In genomic region chr4:152087211-152088081, GRCm38 (mm10) we compare ENCODE assay signal across 8 mouse cellular contexts. TPM values are rescaled to one million over a fixed set of nuclear protein-coding genes. Genes with fewer than 3 reads are reported as not detected.
DNase-seq lines count a peak whose midpoint lies in the region; ATAC-seq and TF ChIP-seq lines count a peak whose summit lies in the region.

No protein-coding gene starts in this region.

- no peak for DNase-seq in CH12.LX (ENCODE audit: extremely low read depth)
- no peak for DNase-seq in cerebellum, adult 11-12 months
- no peak for DNase-seq in natural killer cell, adult 2 months (ENCODE audit: low spot score in 2 of 2)
- no peak for DNase-seq in left cerebral cortex, adult 11 months (ENCODE audit: low spot score)

- H3K79me2 ChIP-seq in CH12.LX (replicated peaks; ENCODE audit: control insufficient read depth, extremely low read depth, insufficient read depth, poor library complexity, severe bottlenecking), result no peaks in the 10 kb centered on the region

- no peak for ATAC-seq in erythroblast, adult 5-6 weeks (replicated peaks; ENCODE audit: low FRiP score, poor library complexity, severe bottlenecking)
- no peak for ATAC-seq in heart, embryonic 15.5 days (replicated peaks; ENCODE audit: insufficient number of reproducible peaks, insufficient read depth, low FRiP score, low read depth)
- peak; percentile 79 for ATAC-seq in megakaryocyte, adult 5-6 weeks (ENCODE audit: poor library complexity, severe bottlenecking)

- no peak for TF ChIP-seq CTCF in CH12.LX (conservative IDR thresholded peaks at IDR 0.05 in 1 of 2, IDR thresholded peaks at IDR 0.05 in 1 of 2; ENCODE audit: low read depth in 2 of 2, low read length in 2 of 2)

- peaks cover 6% of the 10 kb centered on the region for H3K9me3 ChIP-seq in erythroblast, embryonic 14.5 days (ENCODE audit: control insufficient read depth, low read length)
- peaks cover 6% of the 10 kb centered on the region for H3K9me3 ChIP-seq in CH12.LX (replicated peaks; ENCODE audit: low read length)
- H3K9me3 ChIP-seq in heart, embryonic 15.5 days (replicated peaks), result no peaks in the 10 kb centered on the region

- peaks cover 74% of the 10 kb centered on the region for H3K4me1 ChIP-seq in erythroblast, embryonic 14.5 days (ENCODE audit: control insufficient read depth)
- peaks cover 10% of the 10 kb centered on the region in 2 experiments for H3K4me1 ChIP-seq in CH12.LX (ENCODE audit: control insufficient read depth in 1 of 2, insufficient read depth in 2 of 2)
- H3K4me1 ChIP-seq in heart, embryonic 15.5 days (replicated peaks), result peaks cover 31% of the 10 kb centered on the region

- peak overlapping the region; percentile 93 for H3K4me2 ChIP-seq in CH12.LX (ENCODE audit: insufficient read depth, low read depth, poor library complexity, severe bottlenecking)
- H3K4me2 ChIP-seq in heart, embryonic 15.5 days, result peak overlapping the region; percentile 84

- TF ChIP-seq RAD21 in CH12.LX (IDR thresholded peaks at IDR 0.05; ENCODE audit: low read depth, low read length), result no peak

- peaks cover 41% of the 10 kb centered on the region for H3K36me3 ChIP-seq in erythroblast, embryonic 14.5 days (ENCODE audit: control insufficient read depth)
- no peaks in the 10 kb centered on the region for H3K36me3 ChIP-seq in CH12.LX (replicated peaks in 1 of 2; ENCODE audit: control insufficient read depth in 1 of 2, insufficient read depth in 1 of 2, low read length in 1 of 2)
- no peaks in the 10 kb centered on the region for H3K36me3 ChIP-seq in heart, embryonic 15.5 days

- 5% methylated on average over 12 of the region's 12 CpGs for WGBS in heart, embryonic 15.5 days

- peaks cover 18% of the 10 kb centered on the region for H3K27me3 ChIP-seq in erythroblast, embryonic 14.5 days (ENCODE audit: control insufficient read depth)
- peaks cover 86% of the 10 kb centered on the region for H3K27me3 ChIP-seq in CH12.LX (replicated peaks)
- H3K27me3 ChIP-seq in heart, embryonic 15.5 days, result no peaks in the 10 kb centered on the region

- in situ Hi-C loops in CH12.LX (cut with MboI; ENCODE audit: low pct_ligation_motif_present, low pct_unique_long_range_greater_than_20kb, low sequenced_read_pairs), result no loop called here

- H3K9ac ChIP-seq in CH12.LX (ENCODE audit: insufficient read depth, low read depth), result peak overlapping the region; percentile 66
- peak overlapping the region; percentile 91 for H3K9ac ChIP-seq in heart, embryonic 15.5 days

- H3K4me3 ChIP-seq in erythroblast, embryonic 14.5 days (replicated peaks), result peak overlapping the region; percentile 85
- peak overlapping the region in 1 of 3 experiments; percentile 87 for H3K4me3 ChIP-seq in CH12.LX (replicated peaks in 1 of 3; ENCODE audit: low read depth in 2 of 3, low read length in 2 of 3, poor library complexity in 1 of 3)
- peak overlapping the region; percentile 91 for H3K4me3 ChIP-seq in heart, embryonic 15.5 days

- no peak overlapping the region for H3K27ac ChIP-seq in CH12.LX (ENCODE audit: insufficient read depth, low read depth)
- peak overlapping the region; percentile 63; the same call in 1 of the 2 replicates for H3K27ac ChIP-seq in heart, embryonic 15.5 days

- dilution Hi-C loops in CH12.LX (cut with MboI; ENCODE audit: extremely low pct_ligation_motif_present, extremely low pct_unique_long_range_greater_than_20kb, low sequenced_read_pairs), result no loop called here

- TF ChIP-seq EP300 in CH12.LX (IDR thresholded peaks at IDR 0.05; ENCODE audit: low read length), result no peak

- TF ChIP-seq POLR2A in CH12.LX (IDR thresholded peaks at IDR 0.05; ENCODE audit: low read depth, low read length), result no peak

TF ChIP-seq in CH12.LX, 34 proteins besides CTCF, POLR2A, EP300 and RAD21:
- TF ChIP-seq MEF2A (IDR thresholded peaks at IDR 0.05; ENCODE audit: borderline replicate concordance, low read depth, low read length), result no peak
- no peak for TF ChIP-seq POLR2AphosphoS2 (IDR thresholded peaks at IDR 0.05; ENCODE audit: low read depth, low read length)
- no peak for TF ChIP-seq MAFK (IDR thresholded peaks at IDR 0.05; ENCODE audit: insufficient replicate concordance, low read length)
- no peak for TF ChIP-seq MYC (IDR thresholded peaks at IDR 0.05; ENCODE audit: low read depth, low read length)
- TF ChIP-seq ELF1 (IDR thresholded peaks at IDR 0.05; ENCODE audit: low read depth, low read length), result no peak
- no peak for TF ChIP-seq JUN (IDR thresholded peaks at IDR 0.05; ENCODE audit: insufficient read depth, low read depth, low read length)
- no peak for TF ChIP-seq ZC3H11A (IDR thresholded peaks at IDR 0.05; ENCODE audit: low read depth, low read length)
- no peak for TF ChIP-seq ETS1 (conservative IDR thresholded peaks at IDR 0.05; ENCODE audit: low read depth, low read length)
- TF ChIP-seq TBP (conservative IDR thresholded peaks at IDR 0.05; ENCODE audit: low read depth, low read length), result no peak
- no peak for TF ChIP-seq JUND (conservative IDR thresholded peaks at IDR 0.05; ENCODE audit: low read depth, low read length)
- no peak for TF ChIP-seq MAZ (IDR thresholded peaks at IDR 0.05; ENCODE audit: low read depth, low read length)
- no peak for TF ChIP-seq ZNF384 (IDR thresholded peaks at IDR 0.05; ENCODE audit: low read depth, low read length)
- no peak for TF ChIP-seq RCOR1 (conservative IDR thresholded peaks at IDR 0.05; ENCODE audit: low read depth, low read length)
- TF ChIP-seq ZMIZ1 (IDR thresholded peaks at IDR 0.05; ENCODE audit: low read depth, low read length), result no peak
- TF ChIP-seq CHD2 (IDR thresholded peaks at IDR 0.05; ENCODE audit: low read length), result no peak
- TF ChIP-seq HCFC1 (IDR thresholded peaks at IDR 0.05; ENCODE audit: low read depth, low read length), result no peak
- no peak for TF ChIP-seq TCF12 (IDR thresholded peaks at IDR 0.05; ENCODE audit: low read depth, low read length)

RNA-seq across cellular contexts. Expression of gene Plekhg5, which starts 15.1 kb away (rescaled TPM):
- 9.9 and 10.0 TPM in 2 replicates for polyA plus RNA-seq in erythroblast, embryonic 14.5 days (2012)
- total RNA-seq in erythroblast, adult 5-6 weeks (2015; ENCODE audit: low replicate concordance), result 0.42 TPM in 1 of 2 replicates, not detected in the other
- 1.4 and 2.0 TPM in 2 replicates for total RNA-seq in erythroblast, adult 5-6 weeks (2017; ENCODE audit: low replicate concordance)
- total RNA-seq in CH12.LX (2012; rRNA removed) (1.6 and 2.1 TPM in 2 replicates), CH12.LX (2014; rRNA removed) (0.05 and 0.09 TPM in 2 replicates)
- polyA plus RNA-seq in CH12.LX (2012; ENCODE audit: insufficient read length, low read depth), result 0.82 and 1.1 TPM in 2 replicates
- polyA plus RNA-seq in heart, embryonic 15.5 days (2015; fragmentation: Nextera tagmentation; extraction: Ambion mirVana), result 11.1 and 14.1 TPM in 2 replicates
- 1.7 and 2.6 TPM in 2 replicates for total RNA-seq in megakaryocyte, adult 5-6 weeks (2015)
- total RNA-seq in megakaryocyte, adult 5-6 weeks (2017), result 3.0 and 3.6 TPM in 2 replicates

RNA-seq across cellular contexts. Expression of gene Tnfrsf25, which starts 28.3 kb away (rescaled TPM):
- polyA plus RNA-seq in erythroblast, embryonic 14.5 days (2012), result 0.37 and 0.81 TPM in 2 replicates
- total RNA-seq in erythroblast, adult 5-6 weeks (2015; ENCODE audit: low replicate concordance), result not detected in 2 replicates
- not detected in 2 replicates for total RNA-seq in erythroblast, adult 5-6 weeks (2017; ENCODE audit: low replicate concordance)
- total RNA-seq in CH12.LX (2012; rRNA removed), result 0.38 and 1.5 TPM in 2 replicates
- total RNA-seq in CH12.LX (2014; rRNA removed), result not detected in 2 replicates
- not detected in 2 replicates for polyA plus RNA-seq in CH12.LX (2012; ENCODE audit: insufficient read length, low read depth)
- 0.94 and 1.6 TPM in 2 replicates for polyA plus RNA-seq in heart, embryonic 15.5 days (2015; fragmentation: Nextera tagmentation; extraction: Ambion mirVana)
- total RNA-seq in megakaryocyte, adult 5-6 weeks (2015), result 0.13 and 0.25 TPM in 2 replicates
- total RNA-seq in megakaryocyte, adult 5-6 weeks (2017), result 0.18 and 2.8 TPM in 2 replicates

RNA-seq across cellular contexts. Expression of gene Nol9, which starts 48.3 kb away (rescaled TPM):
- polyA plus RNA-seq in erythroblast, embryonic 14.5 days (2012), result 0.72 and 0.87 TPM in 2 replicates
- total RNA-seq in erythroblast, adult 5-6 weeks (2015; ENCODE audit: low replicate concordance), result 6.7 and 7.3 TPM in 2 replicates
- total RNA-seq in erythroblast, adult 5-6 weeks (2017; ENCODE audit: low replicate concordance), result 3.9 and 6.3 TPM in 2 replicates
- total RNA-seq in CH12.LX (2012; rRNA removed) (44.8 and 53.6 TPM in 2 replicates), CH12.LX (2014; rRNA removed) (44.7 and 47.2 TPM in 2 replicates)
- polyA plus RNA-seq in CH12.LX (2012; ENCODE audit: insufficient read length, low read depth), result 54.3 and 60.5 TPM in 2 replicates
- polyA plus RNA-seq in heart, embryonic 15.5 days (2015; fragmentation: Nextera tagmentation; extraction: Ambion mirVana), result 13.9 and 20.7 TPM in 2 replicates
- 10.1 and 11.1 TPM in 2 replicates for total RNA-seq in megakaryocyte, adult 5-6 weeks (2015)
- 10.8 and 15.5 TPM in 2 replicates for total RNA-seq in megakaryocyte, adult 5-6 weeks (2017)

RNA-seq across cellular contexts. Expression of gene Tas1r1, which starts 49.1 kb away (rescaled TPM):
- not detected in 2 replicates for polyA plus RNA-seq in erythroblast, embryonic 14.5 days (2012)
- 1.9 TPM in 1 of 2 replicates, not detected in the other for total RNA-seq in erythroblast, adult 5-6 weeks (2015; ENCODE audit: low replicate concordance)
- total RNA-seq in erythroblast, adult 5-6 weeks (2017; ENCODE audit: low replicate concordance), result not detected in 2 replicates
- total RNA-seq in CH12.LX (2012; rRNA removed) (0.13 and 0.21 TPM in 2 replicates), CH12.LX (2014; rRNA removed) (not detected in 2 replicates)
- polyA plus RNA-seq in CH12.LX (2012; ENCODE audit: insufficient read length, low read depth), result not detected in 2 replicates
- 0.25 and 0.46 TPM in 2 replicates for polyA plus RNA-seq in heart, embryonic 15.5 days (2015; fragmentation: Nextera tagmentation; extraction: Ambion mirVana)
- 0.11 and 0.16 TPM in 2 replicates for total RNA-seq in megakaryocyte, adult 5-6 weeks (2015)
- not detected in 2 replicates for total RNA-seq in megakaryocyte, adult 5-6 weeks (2017)

RNA-seq across cellular contexts. Expression of gene Zbtb48, which starts 60.0 kb away (rescaled TPM):
- polyA plus RNA-seq in erythroblast, embryonic 14.5 days (2012), result 0.82 and 0.86 TPM in 2 replicates
- 2.7 and 2.9 TPM in 2 replicates for total RNA-seq in erythroblast, adult 5-6 weeks (2015; ENCODE audit: low replicate concordance)
- total RNA-seq in erythroblast, adult 5-6 weeks (2017; ENCODE audit: low replicate concordance), result 2.9 and 4.2 TPM in 2 replicates
- 7.4 and 10.5 TPM in 2 replicates for total RNA-seq in CH12.LX (2012; rRNA removed)
- total RNA-seq in CH12.LX (2014; rRNA removed), result 8.6 and 10.5 TPM in 2 replicates
- polyA plus RNA-seq in CH12.LX (2012; ENCODE audit: insufficient read length, low read depth), result 13.6 and 14.0 TPM in 2 replicates
- polyA plus RNA-seq in heart, embryonic 15.5 days (2015; fragmentation: Nextera tagmentation; extraction: Ambion mirVana), result 10.6 and 14.1 TPM in 2 replicates
- 6.9 and 8.1 TPM in 2 replicates for total RNA-seq in megakaryocyte, adult 5-6 weeks (2015)
- 3.8 and 8.9 TPM in 2 replicates for total RNA-seq in megakaryocyte, adult 5-6 weeks (2017)
